Mouse (Mus musculus) midbrain, embryonic 12.5 days (tissue): Measurements from ENCODE around the gene Gm5414. TPM values are rescaled to one million over a fixed set of nuclear protein-coding genes. Genes with fewer than 3 reads are reported as not detected.

Experiments
- microRNA-seq: library from miRNA; unstranded; fragments of <30 nt; microRNA quantifications from one replicate; pipeline ENCODE4, GENCODE M21; 2017
- polyA plus RNA-seq: library from polyadenylated mRNA; unstranded; fragments of >200 nt; fragmentation: Nextera tagmentation; extraction: Ambion mirVana; gene quantifications from 2 replicates; pipeline ENCODE4 v1.2.1, GENCODE M21; 2016

The Gm5414 gene
- polyA plus RNA-seq, 1 experiment from 2014 or later, result not detected

Small RNAs within 50 kb of the gene (microRNA-seq; reads per million reads assigned to microRNA genes)
- gene Gm44383, result not detected
- gene Gm44479, result not detected

Other genes starting within 250 kb of the Gm5414 start
- gene Krt7, start 217.1 kb downstream of the Gm5414 start, polyA plus RNA-seq, result 5.8 and 6.3 TPM in 2 replicates
- gene Krt87, start 189.4 kb downstream of the Gm5414 start, polyA plus RNA-seq, result 0.15 and 0.22 TPM in 2 replicates
- gene Krt88, start 180.4 kb downstream of the Gm5414 start, polyA plus RNA-seq, result not detected in 2 replicates
- gene Krt81, start 164.4 kb downstream of the Gm5414 start, polyA plus RNA-seq, result not detected in 2 replicates
- gene Krt86, start 154.7 kb downstream of the Gm5414 start, polyA plus RNA-seq, result not detected in 2 replicates
- not detected in 2 replicates for gene Krt83, start 136.7 kb downstream of the Gm5414 start, polyA plus RNA-seq
- gene Gm49425, start 110.9 kb downstream of the Gm5414 start, polyA plus RNA-seq, result not detected in 2 replicates
- gene Krt84, start 95.4 kb downstream of the Gm5414 start, polyA plus RNA-seq, result not detected in 2 replicates
- gene Krt82, start 77.5 kb downstream of the Gm5414 start, polyA plus RNA-seq, result not detected in 2 replicates
- gene Krt90, start 65.2 kb downstream of the Gm5414 start, polyA plus RNA-seq, result 0.09 and 0.31 TPM in 2 replicates
- not detected in 2 replicates for gene Krt75, start 54.3 kb downstream of the Gm5414 start, polyA plus RNA-seq
- gene Gm5478, start 19.2 kb upstream of the Gm5414 start, polyA plus RNA-seq, result not detected in 2 replicates
- not detected in 2 replicates for gene Krt6b, start 52.1 kb upstream of the Gm5414 start, polyA plus RNA-seq
- not detected in 2 replicates for gene Krt6a, start 66.1 kb upstream of the Gm5414 start, polyA plus RNA-seq
- gene Krt5, start 84.7 kb upstream of the Gm5414 start, polyA plus RNA-seq, result 5.3 and 7.9 TPM in 2 replicates
- not detected in 2 replicates for gene Krt71, start 114.9 kb upstream of the Gm5414 start, polyA plus RNA-seq
- not detected in 2 replicates for gene Krt72, start 158.3 kb upstream of the Gm5414 start, polyA plus RNA-seq
- gene Krt73, start 174.2 kb upstream of the Gm5414 start, polyA plus RNA-seq, result 0.34 TPM in 2 replicates
- not detected in 2 replicates for gene Krt2, start 190.0 kb upstream of the Gm5414 start, polyA plus RNA-seq
- 2.3 and 4.6 TPM in 2 replicates for gene Krt1, start 222.6 kb upstream of the Gm5414 start, polyA plus RNA-seq
- not detected in 2 replicates for gene Krt77, start 241.5 kb upstream of the Gm5414 start, polyA plus RNA-seq